Mouse (Mus musculus): Measurements from ENCODE around the gene Zc3hav1. TPM values are rescaled to one million over a fixed set of nuclear protein-coding genes. Genes with fewer than 3 reads are reported as not detected.

Gene Zc3hav1
- polyA plus RNA-seq, 1 experiment from 2014 or later = 6.3 TPM

DNA sequence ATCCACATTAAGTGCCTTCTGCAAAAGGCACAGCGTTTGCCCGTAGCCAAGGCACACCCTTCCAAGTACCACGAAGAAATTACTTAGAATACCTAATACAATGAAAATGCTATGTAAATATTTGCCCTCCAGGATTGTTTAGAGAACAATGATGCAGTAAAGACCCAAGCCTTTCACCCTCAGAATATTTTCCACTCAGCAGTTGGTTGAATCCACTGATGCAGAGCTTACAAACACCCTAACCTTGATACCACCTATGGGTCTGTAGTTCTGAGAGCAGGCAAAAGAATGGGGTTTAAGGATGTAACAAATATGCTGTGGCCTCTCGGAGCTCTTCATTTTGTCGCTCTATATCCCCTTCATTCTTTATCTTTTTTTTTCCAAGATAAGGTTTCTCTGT lies 6.5 kb downstream of the Zc3hav1 start:
- Histone ChIP-seq H3K36me3 (ENCODE audit: control insufficient read depth, insufficient read depth, low read length) (no peaks in the 10 kb centered on the region), H3K4me3 (ENCODE audit: low read depth, low read length) (no peak overlapping the region), H3K27ac (ENCODE audit: low read length) (no peak overlapping the region), H3K4me1 (ENCODE audit: control insufficient read depth, insufficient read depth, low read length) (no peaks in the 10 kb centered on the region), H3K9ac (replicated peaks; ENCODE audit: low read depth, low read length) (no peak overlapping the region), H3K27me3 (ENCODE audit: control insufficient read depth, insufficient read depth, low read length) (peaks cover 5% of the 10 kb centered on the region), H3K9me3 (ENCODE audit: control insufficient read depth, low read depth, low read length) (no peaks in the 10 kb centered on the region), H3K4me2 (replicated peaks; ENCODE audit: low read depth, low read length) (no peak overlapping the region)
- no peak for ATAC-seq (ENCODE audit: insufficient number of reproducible peaks, insufficient read depth, low FRiP score, low read depth)
- 74% methylated on average over 5 of the region's 5 CpGs for WGBS

DNA sequence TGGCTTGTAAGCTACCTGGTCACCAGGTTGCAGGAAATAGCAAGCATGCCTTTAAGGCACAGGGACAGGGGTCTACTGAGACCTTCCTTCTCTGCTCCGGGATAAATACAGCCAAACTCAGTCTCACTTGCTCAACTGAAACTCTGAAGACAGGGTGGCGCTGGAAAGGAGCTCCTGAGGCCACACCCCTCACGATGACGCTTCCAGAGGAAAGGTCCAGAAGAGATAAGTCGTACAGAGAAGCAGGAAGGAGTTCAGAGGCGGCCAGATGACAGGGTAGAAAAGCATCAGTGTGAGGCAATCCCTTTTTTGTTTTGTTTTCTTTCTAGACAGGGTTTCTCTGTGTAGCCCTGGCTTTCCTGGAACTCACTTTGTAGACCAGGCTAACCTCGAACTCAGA lies 8.6 kb downstream of the Zc3hav1 start:
- Histone ChIP-seq H3K27ac (ENCODE audit: low read length) (no peak overlapping the region), H3K4me2 (replicated peaks; ENCODE audit: low read depth, low read length) (no peak overlapping the region), H3K36me3 (ENCODE audit: control insufficient read depth, insufficient read depth, low read length) (no peaks in the 10 kb centered on the region), H3K27me3 (ENCODE audit: control insufficient read depth, insufficient read depth, low read length) (no peaks in the 10 kb centered on the region; the same call in 1 of the 2 replicates), H3K4me1 (ENCODE audit: control insufficient read depth, insufficient read depth, low read length) (no peaks in the 10 kb centered on the region), H3K9me3 (ENCODE audit: control insufficient read depth, low read depth, low read length) (no peaks in the 10 kb centered on the region), H3K4me3 (ENCODE audit: low read depth, low read length) (no peak overlapping the region), H3K9ac (replicated peaks; ENCODE audit: low read depth, low read length) (no peak overlapping the region)
- ATAC-seq (ENCODE audit: insufficient number of reproducible peaks, insufficient read depth, low FRiP score, low read depth) = peak; percentile 71; the same call in 1 of the 2 replicates
- WGBS = 46% methylated on average over 7 of the region's 7 CpGs

DNA sequence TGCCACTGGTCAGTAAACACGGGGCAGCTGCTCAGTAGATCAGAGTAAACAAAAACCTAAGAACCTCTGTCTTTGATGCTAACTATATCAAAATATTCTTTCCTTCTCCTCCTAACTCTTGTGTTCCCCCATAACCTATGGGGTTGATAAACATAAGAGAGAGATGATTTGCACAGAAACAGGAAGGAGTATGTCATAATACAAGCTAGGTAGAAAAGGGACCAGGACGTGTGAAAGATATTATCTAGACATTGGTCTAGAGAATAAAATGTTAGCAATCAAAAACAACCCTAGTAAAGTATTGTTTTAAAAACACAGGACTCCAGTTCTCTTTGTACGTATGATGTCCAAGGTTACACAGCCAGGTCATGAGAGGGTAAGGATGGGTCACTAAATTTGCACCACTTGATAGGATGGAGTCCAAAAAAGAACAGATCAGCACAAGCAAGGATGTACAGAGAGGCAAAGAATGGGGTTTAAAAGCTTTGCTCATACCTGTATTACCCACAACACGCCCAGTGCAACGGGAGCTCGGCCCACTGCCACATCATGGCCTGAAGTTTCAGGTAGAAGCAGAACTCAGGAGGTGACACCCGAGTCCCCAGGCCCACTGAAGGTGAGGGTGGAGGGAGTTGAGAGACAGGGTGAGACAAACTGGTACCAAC lies 10.3 kb downstream of the Zc3hav1 start:
- H3K9ac ChIP-seq (replicated peaks; ENCODE audit: low read depth, low read length) = no peak overlapping the region
- no peak overlapping the region for H3K4me2 ChIP-seq (replicated peaks; ENCODE audit: low read depth, low read length)
- H3K9me3 ChIP-seq (ENCODE audit: control insufficient read depth, low read depth, low read length) = no peaks in the 10 kb centered on the region
- H3K4me1 ChIP-seq (ENCODE audit: control insufficient read depth, insufficient read depth, low read length) = no peaks in the 10 kb centered on the region
- no peak overlapping the region for H3K27ac ChIP-seq (ENCODE audit: low read length)
- no peak overlapping the region for H3K4me3 ChIP-seq (ENCODE audit: low read depth, low read length)
- no peak for ATAC-seq (ENCODE audit: insufficient number of reproducible peaks, insufficient read depth, low FRiP score, low read depth)
- H3K27me3 ChIP-seq (ENCODE audit: control insufficient read depth, insufficient read depth, low read length) = no peaks in the 10 kb centered on the region
- H3K36me3 ChIP-seq (ENCODE audit: control insufficient read depth, insufficient read depth, low read length) = no peaks in the 10 kb centered on the region
- WGBS = 80% methylated on average over 7 of the region's 7 CpGs

DNA sequence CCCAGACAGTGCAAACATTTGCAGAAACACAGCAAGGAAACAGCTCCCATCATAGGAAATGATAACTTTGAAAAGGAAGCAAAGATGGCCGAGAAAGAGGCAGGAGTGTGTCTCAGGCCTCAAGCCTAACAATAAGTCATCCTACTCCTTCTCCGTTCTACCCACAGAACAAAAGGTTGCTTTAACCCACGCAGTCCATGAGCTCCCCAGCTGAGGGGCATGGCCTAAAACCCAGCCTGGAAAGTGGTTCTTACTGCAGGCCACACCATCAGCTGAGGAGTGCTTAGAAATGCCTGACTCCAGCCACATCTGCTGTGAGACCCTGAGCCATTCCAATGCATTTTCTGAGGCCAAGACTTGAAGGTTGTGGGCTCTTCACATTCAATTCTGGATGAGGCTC lies 10.8 kb downstream of the Zc3hav1 start:
- no peak overlapping the region for H3K4me3 ChIP-seq (ENCODE audit: low read depth, low read length)

DNA sequence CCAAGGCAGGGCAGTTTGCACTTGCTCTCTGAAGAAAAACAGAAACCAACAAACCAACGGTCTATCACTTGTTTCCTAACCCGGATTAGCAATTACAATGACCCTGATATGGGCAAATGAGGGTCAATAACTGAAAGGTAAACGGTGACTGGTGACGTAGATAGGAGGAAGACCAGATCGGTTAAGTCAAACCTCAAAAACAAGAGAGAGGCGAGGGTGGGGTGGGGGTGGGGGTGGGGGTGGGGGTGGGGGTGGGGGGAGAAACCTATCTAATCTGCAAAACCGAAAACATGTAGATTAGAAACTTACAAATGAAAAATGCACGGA lies 11.8 kb downstream of the Zc3hav1 start:
- Histone ChIP-seq H3K36me3 (ENCODE audit: control insufficient read depth, insufficient read depth, low read length) (no peaks in the 10 kb centered on the region), H3K4me1 (ENCODE audit: control insufficient read depth, insufficient read depth, low read length) (no peaks in the 10 kb centered on the region), H3K9ac (replicated peaks; ENCODE audit: low read depth, low read length) (no peak overlapping the region), H3K9me3 (ENCODE audit: control insufficient read depth, low read depth, low read length) (no peaks in the 10 kb centered on the region), H3K27ac (ENCODE audit: low read length) (no peak overlapping the region), H3K4me2 (replicated peaks; ENCODE audit: low read depth, low read length) (no peak overlapping the region), H3K4me3 (ENCODE audit: low read depth, low read length) (no peak overlapping the region), H3K27me3 (ENCODE audit: control insufficient read depth, insufficient read depth, low read length) (no peaks in the 10 kb centered on the region)
- no peak for ATAC-seq (ENCODE audit: insufficient number of reproducible peaks, insufficient read depth, low FRiP score, low read depth)
- WGBS = 66% methylated on average over 8 of the region's 8 CpGs

More for the DNA sequence above, 10.8 kb downstream of the Zc3hav1 start:
- H3K36me3 ChIP-seq (ENCODE audit: control insufficient read depth, insufficient read depth, low read length) = no peaks in the 10 kb centered on the region
- H3K27ac ChIP-seq (ENCODE audit: low read length) = no peak overlapping the region
- H3K4me1 ChIP-seq (ENCODE audit: control insufficient read depth, insufficient read depth, low read length) = no peaks in the 10 kb centered on the region
- WGBS = 54% methylated on average over 3 of the region's 3 CpGs
- no peaks in the 10 kb centered on the region for H3K9me3 ChIP-seq (ENCODE audit: control insufficient read depth, low read depth, low read length)
- H3K27me3 ChIP-seq (ENCODE audit: control insufficient read depth, insufficient read depth, low read length) = no peaks in the 10 kb centered on the region
- no peak for ATAC-seq (ENCODE audit: insufficient number of reproducible peaks, insufficient read depth, low FRiP score, low read depth)
- H3K9ac ChIP-seq (replicated peaks; ENCODE audit: low read depth, low read length) = no peak overlapping the region
- no peak overlapping the region for H3K4me2 ChIP-seq (replicated peaks; ENCODE audit: low read depth, low read length)

DNA sequence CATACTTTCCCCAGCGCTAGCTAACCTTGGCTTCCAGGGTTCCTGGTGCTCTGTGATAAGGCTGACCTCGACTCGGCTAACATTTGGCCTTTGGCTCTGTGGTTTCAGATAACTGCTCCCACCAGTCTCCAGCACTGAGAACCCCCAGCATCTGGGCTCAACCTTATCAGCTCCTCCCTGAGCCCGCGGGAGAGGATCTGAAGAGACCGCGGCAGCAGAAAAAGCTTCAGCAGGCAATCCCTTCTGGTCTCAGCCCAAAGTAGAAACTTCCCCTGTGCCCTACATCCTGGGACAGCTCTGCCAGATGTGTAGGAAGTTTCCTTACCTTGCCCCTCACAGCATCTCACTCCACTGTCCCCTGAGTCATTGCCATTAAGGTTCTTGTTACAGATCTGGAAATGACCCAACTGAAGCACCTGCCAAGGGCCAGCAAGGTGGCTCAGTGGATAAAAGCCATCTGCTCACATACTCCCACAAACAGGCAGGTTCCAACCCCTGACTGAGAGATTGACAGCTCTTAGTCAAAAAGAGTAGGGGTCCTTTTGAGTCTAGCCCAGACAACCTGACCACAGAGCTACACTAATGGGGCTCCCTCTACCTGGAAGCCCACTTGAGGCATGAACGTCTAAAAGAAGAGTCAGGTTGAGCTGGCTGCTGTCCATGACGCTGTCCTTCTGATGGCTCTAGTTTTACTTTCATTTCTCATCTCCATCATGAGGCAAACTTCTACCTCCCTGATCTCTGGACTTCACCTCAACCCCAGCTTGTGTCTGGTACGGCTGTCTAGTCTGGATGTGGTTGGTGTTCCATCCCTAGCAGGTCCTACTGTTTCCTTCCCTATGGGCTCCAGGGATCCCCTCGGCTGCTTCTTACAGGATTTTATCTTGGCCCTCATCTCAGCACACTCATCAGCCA lies 12.4 kb downstream of the Zc3hav1 start:
- Histone ChIP-seq H3K36me3 (ENCODE audit: control insufficient read depth, insufficient read depth, low read length) (no peaks in the 10 kb centered on the region), H3K4me1 (ENCODE audit: control insufficient read depth, insufficient read depth, low read length) (no peaks in the 10 kb centered on the region), H3K27ac (ENCODE audit: low read length) (no peak overlapping the region), H3K4me3 (ENCODE audit: low read depth, low read length) (no peak overlapping the region), H3K27me3 (ENCODE audit: control insufficient read depth, insufficient read depth, low read length) (no peaks in the 10 kb centered on the region), H3K9me3 (ENCODE audit: control insufficient read depth, low read depth, low read length) (no peaks in the 10 kb centered on the region), H3K9ac (replicated peaks; ENCODE audit: low read depth, low read length) (no peak overlapping the region), H3K4me2 (replicated peaks; ENCODE audit: low read depth, low read length) (no peak overlapping the region)
- 34% methylated on average over 11 of the region's 11 CpGs for WGBS
- peak; percentile 84; the same call in 1 of the 2 replicates for ATAC-seq (ENCODE audit: insufficient number of reproducible peaks, insufficient read depth, low FRiP score, low read depth)

DNA sequence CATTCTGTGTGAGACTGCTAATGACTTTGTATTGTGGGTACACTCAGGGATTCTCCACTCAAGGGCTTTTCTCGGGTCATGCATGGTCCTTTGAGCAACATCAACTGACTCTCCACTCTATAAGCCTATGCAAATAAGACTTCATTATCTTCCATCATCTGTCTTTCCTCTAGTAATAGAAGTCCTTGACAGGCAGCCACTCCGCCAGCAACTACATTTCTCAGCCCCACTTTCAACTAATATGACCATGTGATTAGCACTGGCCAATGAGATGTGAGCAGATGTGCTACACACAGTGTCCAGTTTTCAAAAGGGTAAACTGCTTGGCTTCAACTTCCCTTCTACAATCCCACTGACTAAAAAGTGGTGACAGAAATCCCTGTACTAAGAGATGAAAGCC lies 15.3 kb downstream of the Zc3hav1 start:
- Histone ChIP-seq H3K4me1 (ENCODE audit: control insufficient read depth, insufficient read depth, low read length) (no peaks in the 10 kb centered on the region), H3K27me3 (ENCODE audit: control insufficient read depth, insufficient read depth, low read length) (no peaks in the 10 kb centered on the region), H3K4me3 (ENCODE audit: low read depth, low read length) (no peak overlapping the region), H3K9me3 (ENCODE audit: control insufficient read depth, low read depth, low read length) (no peaks in the 10 kb centered on the region), H3K9ac (replicated peaks; ENCODE audit: low read depth, low read length) (no peak overlapping the region), H3K4me2 (replicated peaks; ENCODE audit: low read depth, low read length) (no peak overlapping the region), H3K36me3 (ENCODE audit: control insufficient read depth, insufficient read depth, low read length) (no peaks in the 10 kb centered on the region), H3K27ac (ENCODE audit: low read length) (no peak overlapping the region)
- WGBS = 69% methylated on average over 2 of the region's 2 CpGs
- ATAC-seq (ENCODE audit: insufficient number of reproducible peaks, insufficient read depth, low FRiP score, low read depth) = no peak

DNA sequence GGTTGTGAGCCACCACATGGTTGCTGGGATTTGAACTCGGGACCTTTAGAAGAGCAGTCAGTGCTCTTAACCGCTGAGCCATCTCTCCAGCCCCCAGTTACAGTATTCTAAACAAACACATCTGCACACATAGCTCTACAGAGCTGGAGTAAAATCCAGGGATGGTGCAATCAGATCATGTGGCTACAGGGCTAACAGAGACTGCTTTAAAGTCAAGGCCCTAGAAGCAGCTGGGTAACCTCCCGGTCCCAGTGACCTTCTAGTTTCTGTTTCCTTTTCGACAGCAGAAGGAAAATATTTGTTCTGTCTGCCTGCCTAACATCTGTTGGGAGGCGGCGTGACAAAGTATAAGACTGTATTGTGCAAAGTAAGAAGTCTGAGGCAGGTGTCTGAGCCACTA lies 16.5 kb downstream of the Zc3hav1 start:
- Histone ChIP-seq H3K4me1 (ENCODE audit: control insufficient read depth, insufficient read depth, low read length) (no peaks in the 10 kb centered on the region), H3K9me3 (ENCODE audit: control insufficient read depth, low read depth, low read length) (no peaks in the 10 kb centered on the region), H3K4me3 (ENCODE audit: low read depth, low read length) (no peak overlapping the region), H3K27ac (ENCODE audit: low read length) (no peak overlapping the region), H3K9ac (replicated peaks; ENCODE audit: low read depth, low read length) (no peak overlapping the region), H3K36me3 (ENCODE audit: control insufficient read depth, insufficient read depth, low read length) (no peaks in the 10 kb centered on the region), H3K4me2 (replicated peaks; ENCODE audit: low read depth, low read length) (no peak overlapping the region), H3K27me3 (ENCODE audit: control insufficient read depth, insufficient read depth, low read length) (no peaks in the 10 kb centered on the region)
- 61% methylated on average over 6 of the region's 6 CpGs for WGBS
- 0 out of 2 replicates have a peak, but pooled peaks have one; percentile 25 for ATAC-seq (ENCODE audit: insufficient number of reproducible peaks, insufficient read depth, low FRiP score, low read depth)
